Mouse (Mus musculus): Measurements from ENCODE around the gene Tbccd1.
A peak's percentile ranks its signal among the peaks of the same experiment; 100 is the strongest.

The Tbccd1 gene

DNA sequence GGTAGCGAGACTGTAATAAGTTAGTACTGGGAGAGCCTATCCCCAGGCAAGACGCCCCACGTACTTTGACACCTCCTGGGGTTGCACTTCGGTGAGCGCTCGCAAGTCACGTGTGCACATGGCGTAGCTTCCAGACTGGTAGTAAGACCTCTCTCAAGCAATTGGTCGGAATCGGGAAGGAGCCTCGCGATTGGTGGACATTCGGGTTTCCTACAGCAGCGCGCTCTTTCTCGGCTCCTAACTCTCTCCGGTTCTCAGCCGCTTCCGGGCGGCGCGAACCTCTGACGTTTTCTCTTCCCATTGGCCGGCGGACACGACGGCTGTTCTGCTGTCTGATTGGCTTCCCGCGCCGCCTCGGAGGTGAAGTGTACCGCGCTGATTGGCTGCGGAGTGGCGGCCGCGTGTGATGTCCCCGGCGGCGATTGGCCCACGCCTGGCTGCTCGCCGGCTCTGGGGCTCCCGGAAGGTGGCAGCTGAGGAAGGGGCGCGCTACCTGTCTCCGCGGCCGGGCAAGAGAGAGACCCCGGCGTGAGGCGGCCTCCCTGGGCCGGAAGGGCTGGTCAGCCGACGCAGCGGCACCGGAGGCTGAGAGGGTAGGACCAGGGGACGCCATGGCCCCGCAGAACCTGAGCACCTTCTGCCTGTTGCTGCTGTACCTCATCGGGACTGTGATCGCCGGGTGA, at the start of gene Tbccd1, which contains the start of gene Dnajb11:
Tbccd1 (minus strand) TSS at position 239 of the 683 bp plus-strand sequence.
Dnajb11 (plus strand) TSS at position 415 of the 683 bp plus-strand sequence.
- DNase-seq (ENCODE audit: extremely low spot score, low read depth, low spot score) = peak; percentile 97

DNA sequence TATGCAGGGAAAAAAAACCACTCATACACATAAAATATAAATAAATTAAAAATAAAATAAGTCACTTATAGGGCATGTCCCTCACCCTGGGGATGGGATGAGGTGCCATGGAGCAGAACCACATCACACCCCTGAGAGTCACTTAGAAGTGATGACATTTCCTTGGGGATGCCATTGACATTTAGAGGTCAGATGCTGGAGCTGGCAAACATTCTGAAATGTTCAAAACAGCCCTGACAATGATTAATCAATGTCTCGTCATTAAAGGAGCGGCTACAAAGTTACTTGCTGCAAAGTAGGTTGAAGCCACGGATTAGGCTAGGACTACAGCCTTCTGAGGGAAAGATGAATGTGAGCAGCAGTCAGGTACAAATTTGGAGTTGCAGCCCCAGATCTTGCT, 43.9 kb upstream of the Tbccd1 start:
- no peak for DNase-seq (ENCODE audit: extremely low spot score, low read depth, low spot score)

DNA sequence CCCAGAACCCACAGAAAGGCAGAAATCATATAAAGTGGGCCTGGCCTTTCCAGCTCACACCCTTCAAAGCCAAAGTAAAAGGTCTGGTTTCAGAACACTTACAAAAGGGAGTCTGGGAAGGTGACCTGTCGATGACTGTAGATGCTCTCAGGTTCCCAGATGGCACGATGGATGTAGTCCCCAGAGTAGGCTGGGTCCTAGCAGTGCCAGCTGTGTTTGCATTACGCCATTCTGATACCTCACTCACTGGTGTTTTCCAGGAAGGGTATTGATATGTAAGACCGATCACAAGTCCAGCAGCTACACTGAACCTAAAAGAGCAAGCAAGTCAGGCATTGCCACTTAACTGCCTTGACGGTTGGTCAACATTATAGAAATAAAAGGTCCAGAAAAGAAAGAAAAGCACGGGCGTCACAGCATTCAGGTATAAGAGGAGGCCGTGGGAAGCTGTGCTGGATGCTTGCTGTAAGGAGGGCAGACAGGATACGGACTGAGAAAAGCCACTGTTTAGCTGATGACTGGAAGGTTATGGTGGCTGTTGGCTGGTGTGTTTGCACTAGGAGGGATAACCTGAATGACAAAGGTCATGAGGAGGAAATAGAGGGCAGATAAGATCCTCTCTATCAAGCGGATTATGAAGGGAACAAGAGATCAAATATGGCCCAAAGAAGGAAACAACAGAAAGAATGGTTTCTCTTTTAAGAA, 42.5 kb upstream of the Tbccd1 start:
- DNase-seq (ENCODE audit: extremely low spot score, low read depth, low spot score) = no peak

DNA sequence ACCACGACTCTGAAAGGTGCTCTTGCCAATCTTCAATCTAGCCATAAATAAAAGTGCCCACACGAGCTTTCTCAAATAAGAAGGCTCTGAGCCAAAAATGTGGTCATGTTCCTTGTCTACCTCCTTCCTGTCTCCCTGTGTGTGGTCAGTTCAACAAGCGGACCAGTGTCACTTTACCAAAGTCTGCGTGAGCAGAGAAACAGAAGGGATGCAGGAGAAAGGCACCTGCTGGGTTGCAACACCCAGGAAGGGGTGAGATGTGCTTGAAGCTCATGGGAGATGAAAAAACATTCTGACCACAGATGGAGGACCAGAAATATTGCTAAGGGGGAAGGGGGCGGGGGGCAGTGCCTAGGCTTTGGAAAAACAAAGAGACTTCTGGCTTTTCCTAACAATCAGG, 41.9 kb upstream of the Tbccd1 start:
- DNase-seq (ENCODE audit: extremely low spot score, low read depth, low spot score) = no peak

DNA sequence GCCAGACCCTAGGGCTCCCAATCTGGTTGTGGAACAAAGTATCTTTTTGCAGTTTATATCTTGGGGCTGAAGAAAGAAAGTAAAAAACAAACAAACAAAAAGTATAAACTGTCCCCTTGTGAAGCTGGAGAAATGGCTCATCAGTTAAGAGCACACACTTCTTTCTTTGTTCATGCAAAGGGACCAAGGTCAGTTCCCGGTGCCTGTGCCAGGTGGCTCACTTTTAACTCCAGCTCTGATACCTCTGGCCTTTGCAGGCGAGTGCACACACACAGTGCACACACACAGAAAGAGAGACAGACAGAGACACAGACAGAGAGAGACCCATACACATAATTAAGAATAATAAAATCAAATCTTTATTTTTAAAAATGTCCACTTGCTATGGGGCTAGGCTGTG, 39.1 kb upstream of the Tbccd1 start:
- DNase-seq (ENCODE audit: extremely low spot score, low read depth, low spot score) = no peak

DNA sequence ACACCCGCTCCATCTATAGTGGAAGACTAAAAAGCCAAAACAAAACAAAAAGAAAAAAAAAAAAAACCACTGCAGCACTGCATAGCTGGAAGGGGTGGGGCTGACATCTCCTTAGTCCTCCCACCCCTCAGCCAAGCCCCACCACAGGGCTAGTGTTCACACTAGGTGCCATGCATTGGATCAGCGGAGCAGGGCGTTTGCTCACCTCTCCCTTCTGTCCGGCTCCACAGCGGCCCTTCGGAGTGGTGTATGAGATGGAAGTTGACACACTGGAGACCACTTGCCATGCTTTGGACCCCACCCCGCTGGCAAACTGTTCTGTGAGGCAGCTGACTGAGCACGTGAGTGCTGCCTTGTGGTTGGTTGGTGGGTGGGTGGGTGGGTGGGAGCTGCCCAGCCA, 36.6 kb upstream of the Tbccd1 start:
- no peak for DNase-seq (ENCODE audit: extremely low spot score, low read depth, low spot score)

DNA sequence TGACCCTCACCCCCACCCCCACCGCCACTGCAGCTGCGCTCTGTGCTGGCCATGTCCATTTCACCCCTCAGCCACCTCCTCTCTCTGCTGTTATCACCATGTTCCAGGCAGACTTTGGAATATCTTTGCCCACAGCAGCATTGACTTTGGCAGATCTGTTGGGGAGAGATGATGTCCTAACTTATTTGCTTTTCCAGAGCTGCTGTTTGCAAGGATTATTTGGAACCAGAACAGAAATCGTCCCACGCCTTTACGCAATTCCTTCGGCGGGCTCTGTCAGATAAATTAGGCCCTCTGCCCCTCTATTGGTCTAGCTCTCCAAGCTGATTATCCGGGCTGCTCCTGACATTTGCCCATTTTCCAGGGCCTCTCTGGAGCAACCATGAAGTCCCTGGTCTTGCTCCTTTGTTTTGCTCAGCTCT, 34.3 kb upstream of the Tbccd1 start:
- no peak for DNase-seq (ENCODE audit: extremely low spot score, low read depth, low spot score)

DNA sequence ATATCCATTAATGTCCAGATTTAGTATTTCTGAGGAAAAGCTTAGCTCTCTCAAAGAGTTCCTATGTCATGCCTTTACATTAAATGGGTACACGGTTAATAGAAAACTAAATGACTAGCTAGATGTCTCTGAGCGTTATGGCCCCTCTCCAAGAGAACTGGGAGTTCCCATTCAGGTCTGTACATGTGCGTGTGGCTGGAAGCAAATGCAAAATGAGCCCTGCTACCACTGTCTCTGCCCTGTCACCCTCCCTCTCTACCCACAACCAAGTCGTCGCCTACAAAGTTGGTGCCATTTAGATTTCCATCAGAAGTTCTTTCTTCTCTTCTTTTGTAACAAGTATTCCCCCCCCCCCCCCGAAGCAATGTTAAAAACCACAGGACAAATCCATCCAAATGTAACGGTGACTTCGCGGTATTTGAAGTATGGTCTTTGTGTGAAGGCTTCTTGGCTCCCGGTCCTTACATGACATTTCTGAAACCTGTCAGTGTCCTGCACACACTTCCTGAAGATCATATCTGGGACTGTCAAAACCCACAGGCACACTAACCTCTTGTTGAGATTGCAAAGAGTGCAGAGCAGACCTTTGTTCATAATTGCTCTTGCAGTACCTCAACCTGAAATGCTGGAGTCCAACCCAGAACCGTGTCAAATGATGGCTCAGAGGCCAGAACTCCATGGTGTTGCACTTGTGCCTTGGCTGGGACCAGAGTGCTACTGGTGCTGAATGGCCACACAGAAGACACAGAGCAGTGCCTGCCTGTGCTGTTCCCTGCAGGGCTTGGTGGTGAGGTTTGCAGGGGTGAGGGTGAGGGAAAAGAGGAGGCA, 33.4 kb upstream of the Tbccd1 start, which contains the start of gene Ahsg:
Ahsg (plus strand) TSS at position 595 of the 828 bp plus-strand sequence.
- DNase-seq (ENCODE audit: extremely low spot score, low read depth, low spot score) = no peak

DNA sequence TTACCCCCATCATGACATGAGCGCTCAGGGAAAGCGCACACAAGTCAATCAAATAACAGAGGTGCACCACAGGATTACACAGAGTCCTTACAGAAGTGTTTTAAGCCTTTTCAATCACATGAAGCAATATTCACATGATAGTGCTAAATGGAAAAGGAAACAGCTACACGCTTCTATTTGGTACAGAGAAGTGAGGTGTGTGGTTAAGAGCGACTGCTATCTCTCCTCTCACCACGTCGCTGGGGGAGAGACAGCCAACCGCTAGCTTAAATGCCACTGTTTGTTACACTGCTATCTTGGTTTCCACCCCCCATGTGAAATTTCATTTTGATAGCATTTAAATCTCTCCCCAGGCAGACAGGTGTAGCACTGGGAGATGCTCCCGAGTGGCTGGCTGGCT, 32.2 kb upstream of the Tbccd1 start:
- DNase-seq (ENCODE audit: extremely low spot score, low read depth, low spot score) = no peak

DNA sequence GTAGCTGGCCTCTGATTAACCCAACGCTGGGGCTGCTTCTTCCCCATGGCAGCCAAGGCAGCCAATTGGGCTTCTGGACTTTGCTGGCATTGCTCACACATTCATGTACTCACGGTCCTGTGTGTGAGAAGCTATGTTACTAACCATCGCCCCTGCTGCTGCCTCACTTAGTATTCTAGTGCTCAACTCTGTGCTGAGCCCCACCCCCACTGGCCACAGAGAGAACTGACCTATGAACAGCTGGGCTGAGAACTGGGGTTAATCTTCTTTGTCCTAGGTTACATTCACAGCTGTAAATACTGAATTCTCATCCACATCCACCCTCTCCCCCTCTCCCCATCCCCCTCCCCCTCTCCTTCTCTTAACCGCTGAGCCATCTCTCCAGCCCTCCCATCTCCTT, 31.4 kb upstream of the Tbccd1 start:
- DNase-seq (ENCODE audit: extremely low spot score, low read depth, low spot score) = no peak

DNA sequence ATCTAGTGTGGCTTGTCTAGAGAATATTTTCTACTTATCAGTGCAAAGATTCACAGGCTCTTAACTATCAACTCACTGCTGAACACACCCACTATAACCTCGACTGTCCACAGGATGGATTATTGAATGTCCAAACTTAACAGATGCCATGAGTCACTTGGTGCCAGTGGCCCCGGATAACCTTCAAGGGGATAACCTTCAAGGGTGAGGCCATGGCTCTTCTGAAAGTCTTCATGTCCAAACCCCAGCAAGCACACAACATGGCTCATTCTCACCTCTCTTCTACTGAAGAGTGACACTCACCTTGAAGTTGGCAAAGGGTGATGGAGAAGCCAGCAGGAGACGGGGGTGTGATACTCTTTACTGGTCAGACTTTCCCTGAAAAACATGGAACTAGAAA, 29.3 kb upstream of the Tbccd1 start:
- no peak for DNase-seq (ENCODE audit: extremely low spot score, low read depth, low spot score)

DNA sequence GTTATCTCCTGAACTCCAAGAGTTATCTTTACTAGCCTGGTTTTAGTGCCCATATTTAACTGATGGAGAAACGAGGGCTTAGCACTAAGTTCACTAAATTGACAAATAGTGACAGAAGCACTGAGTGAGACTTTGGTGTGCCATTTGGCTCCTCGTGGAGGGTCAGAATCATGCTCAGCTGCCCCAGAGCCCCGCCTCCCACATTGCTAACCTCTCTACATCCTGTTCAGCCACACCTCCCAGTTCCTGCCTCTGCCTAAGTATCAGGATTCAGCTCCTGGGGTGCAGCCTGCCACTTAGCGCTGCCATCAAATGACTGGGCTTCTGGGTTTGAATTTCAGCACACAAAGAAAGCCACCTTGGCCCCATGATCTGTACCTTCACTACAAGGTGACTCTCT, 27.9 kb upstream of the Tbccd1 start:
- DNase-seq (ENCODE audit: extremely low spot score, low read depth, low spot score) = no peak

DNA sequence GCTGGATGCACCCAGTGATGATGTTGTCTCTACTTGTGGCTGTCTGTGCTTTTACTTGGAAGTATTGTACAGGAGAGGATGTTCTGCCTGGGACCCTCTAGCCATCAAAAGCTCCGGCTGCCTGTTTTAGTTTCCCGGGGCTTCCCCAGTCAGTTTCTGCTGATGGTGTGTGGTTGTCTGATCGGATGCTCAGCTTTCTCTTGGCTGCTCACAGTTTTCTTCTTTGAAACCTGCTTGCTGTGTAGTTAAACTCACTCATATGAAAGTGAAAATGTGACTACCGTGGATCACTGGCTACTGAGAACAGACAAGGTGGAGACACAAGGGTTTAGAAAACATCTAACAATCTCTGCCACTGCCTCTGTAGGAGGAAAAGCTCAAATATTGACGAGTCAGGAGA, 26.0 kb upstream of the Tbccd1 start:
- DNase-seq (ENCODE audit: extremely low spot score, low read depth, low spot score) = no peak

DNA sequence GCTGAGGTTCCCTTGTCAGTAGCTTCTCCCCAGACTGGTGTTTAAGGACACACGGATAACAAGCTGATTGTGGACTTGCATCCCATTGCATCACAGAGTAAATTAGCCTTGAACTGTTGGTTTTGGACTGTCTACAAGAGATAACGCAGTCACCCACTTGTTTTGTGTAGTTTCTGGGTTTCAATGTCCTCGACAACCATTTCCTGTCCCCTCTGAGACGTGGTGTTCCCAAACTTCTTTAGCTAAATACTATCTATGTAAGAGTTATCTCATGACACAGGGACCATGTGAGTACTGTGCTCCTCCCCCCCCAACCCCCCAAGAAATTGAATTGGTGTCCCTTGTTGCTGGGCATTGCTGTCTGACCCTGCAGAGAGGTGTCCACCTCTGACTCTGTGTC, 24.0 kb upstream of the Tbccd1 start:
- no peak for DNase-seq (ENCODE audit: extremely low spot score, low read depth, low spot score)

DNA sequence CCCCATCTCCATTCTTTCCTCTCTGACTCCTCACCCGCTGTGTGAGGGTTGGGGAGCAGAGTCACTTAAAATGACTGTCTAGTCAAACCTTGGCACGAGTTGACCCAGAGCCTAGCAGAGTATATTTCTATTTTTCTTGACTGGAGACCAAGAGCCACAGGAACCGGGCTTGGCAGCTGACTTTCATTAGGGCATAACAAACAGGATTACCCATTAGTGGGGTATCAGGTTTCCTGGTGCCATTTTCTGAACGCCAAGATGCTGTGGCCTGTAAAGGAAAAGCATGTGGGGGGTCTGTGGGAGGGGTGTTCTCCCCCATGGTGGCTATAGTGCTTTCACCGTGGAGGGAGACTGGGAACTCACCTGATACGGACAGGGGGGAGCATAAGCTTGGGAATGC, 23.4 kb upstream of the Tbccd1 start:
- DNase-seq (ENCODE audit: extremely low spot score, low read depth, low spot score) = no peak

DNA sequence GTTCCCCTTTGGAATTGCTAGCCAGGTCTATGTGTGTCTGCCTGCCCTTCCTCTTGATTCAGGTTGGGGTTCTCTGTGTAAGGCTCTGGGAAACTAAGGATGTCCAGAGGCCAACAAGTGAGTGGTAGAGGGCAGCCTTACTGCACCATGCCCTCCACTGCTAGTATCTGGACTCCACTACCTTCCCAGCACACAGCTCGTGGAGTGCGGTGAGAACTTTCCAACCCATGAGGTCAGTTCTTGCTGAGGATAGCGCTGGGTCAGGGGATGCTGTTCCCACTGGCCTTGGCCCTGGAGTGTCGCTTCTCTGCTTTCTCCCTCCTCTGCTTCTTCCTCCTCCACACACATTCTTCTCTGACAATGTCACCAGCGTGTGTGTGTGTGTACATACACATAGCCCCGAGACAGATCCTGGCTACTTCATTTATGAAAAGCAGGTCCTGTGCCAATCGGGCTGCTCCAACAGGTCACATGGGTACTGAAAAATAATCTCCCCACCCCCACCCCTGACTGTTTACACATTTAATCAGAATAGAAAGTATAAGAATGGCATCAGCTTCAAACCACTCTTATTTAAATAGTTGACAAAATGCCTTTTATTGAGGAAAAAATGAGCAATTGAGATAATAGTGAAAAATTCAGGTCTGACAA, 22.6 kb upstream of the Tbccd1 start:
- DNase-seq (ENCODE audit: extremely low spot score, low read depth, low spot score) = no peak

DNA sequence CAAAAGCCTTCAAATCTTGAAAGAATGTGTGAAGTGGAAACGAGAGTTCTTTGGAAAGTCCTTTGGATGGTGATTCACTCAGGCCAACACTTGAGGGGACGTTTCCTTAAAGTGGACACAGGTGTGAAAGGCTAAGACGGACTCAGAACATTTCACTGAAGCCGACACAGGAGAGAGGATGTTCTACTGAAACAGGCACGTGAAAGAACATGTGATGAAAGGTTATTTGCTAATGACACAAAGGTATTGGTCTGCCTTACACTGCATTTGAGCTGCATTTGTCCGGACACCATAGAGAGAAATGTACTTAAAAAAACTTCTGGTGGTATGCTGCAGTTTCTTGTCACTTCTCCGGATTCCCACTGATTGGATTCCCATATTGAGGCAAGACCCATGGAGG, 21.2 kb upstream of the Tbccd1 start:
- no peak for DNase-seq (ENCODE audit: extremely low spot score, low read depth, low spot score)

DNA sequence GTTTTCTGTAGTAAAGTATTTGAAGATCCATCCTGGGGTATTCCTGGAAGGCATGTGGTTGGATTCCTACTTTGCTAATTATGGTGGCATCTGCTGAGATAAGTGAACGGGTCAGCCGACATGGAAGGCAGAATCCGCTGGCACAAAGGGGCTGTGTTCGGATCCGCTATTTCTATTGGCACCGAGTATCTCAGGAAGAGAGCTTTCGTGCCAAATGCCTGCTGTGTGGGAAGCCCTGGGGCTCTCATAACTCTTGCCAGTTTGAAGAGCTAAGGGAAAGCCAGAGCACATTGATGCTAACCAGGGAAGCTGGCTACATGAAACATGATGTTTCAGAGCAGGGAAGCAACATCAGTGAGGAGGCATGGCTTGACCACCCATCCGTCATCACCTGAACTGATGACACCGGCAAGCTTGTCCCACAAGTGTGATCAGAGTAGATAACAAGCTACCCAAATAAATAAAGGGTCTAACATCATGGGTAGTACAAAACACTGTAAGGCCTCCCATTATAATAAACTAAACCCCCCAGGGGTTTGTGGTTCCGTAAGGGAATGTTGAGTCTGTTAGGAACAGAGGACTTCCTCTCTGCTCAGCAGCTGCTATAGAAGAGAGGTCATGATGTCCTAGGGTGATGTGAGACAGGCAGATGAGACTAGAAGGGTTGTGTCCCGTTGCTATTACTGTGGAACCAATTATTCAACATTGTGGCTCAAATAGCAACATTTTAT, 20.4 kb upstream of the Tbccd1 start:
- no peak for DNase-seq (ENCODE audit: extremely low spot score, low read depth, low spot score)

DNA sequence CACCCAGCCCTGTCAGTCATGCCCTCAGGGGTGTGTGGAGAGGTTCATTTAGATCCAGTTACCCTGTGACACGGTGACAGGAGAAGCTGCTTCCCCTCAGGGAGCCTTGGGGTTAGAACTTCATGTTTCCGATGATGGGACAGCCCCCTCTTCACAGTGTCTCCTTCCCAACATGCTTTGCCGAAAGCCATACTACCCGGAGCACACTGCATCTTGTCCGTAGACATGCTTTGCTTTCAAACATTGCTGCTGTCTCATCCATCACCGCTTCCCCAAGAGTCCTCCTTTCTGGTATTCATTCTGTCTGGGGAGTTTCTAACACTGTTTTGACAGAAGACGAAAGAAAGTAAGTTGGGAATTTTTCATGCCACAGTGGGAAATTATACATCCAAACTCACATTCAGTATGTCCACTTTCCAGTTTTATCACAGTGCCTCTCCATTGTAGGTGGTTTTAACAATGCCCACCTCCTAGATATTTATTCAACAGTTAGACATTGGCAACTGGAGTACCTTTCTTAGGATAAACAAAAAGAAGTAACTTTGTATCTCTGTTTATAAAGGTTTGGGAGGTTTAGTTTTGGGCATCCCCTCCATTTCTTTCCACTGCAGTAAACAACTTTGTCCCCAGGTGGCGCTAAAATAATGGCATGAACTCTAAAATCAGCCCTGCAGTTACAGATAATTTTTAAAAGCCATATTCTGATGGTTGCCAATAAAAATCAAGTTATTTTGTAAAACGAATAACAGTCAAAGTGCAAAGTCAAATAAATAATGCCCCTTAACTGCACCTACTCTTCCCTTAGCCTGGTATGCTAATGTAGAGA, 19.0 kb upstream of the Tbccd1 start:
- DNase-seq (ENCODE audit: extremely low spot score, low read depth, low spot score) = no peak

DNA sequence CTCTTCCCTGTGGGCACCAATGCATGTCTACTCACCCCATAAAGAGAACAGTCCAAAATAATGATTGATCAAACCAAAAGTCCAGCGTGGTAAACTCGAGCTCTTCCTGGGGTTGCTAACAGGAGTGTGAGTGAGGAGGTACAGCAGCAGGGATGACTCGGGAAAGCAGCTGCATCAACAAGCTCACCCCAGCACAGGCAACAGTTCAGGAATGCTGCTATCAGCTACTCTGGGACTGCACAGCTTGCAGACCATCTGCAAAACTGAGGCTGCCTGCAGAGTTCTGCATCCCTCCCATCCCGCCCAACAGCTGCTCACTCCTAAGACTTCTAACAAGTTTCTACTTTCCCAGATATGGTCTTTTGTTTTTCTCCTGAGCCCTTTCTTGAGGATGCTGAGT, 15.9 kb upstream of the Tbccd1 start:
- no peak for DNase-seq (ENCODE audit: extremely low spot score, low read depth, low spot score)

Measured in hindlimb bud, embryonic 11.5 days (tissue).